Mouse (Mus musculus) urinary bladder, postnatal 25 days (tissue): ENCODE results near the gene Hoxb5.

Experiments
- DNase-seq: peaks from one replicate; pipeline ENCODE4 v3.0.0; 2022; ENCODE audit warnings: low spot score

The Hoxb5 gene

DNA sequence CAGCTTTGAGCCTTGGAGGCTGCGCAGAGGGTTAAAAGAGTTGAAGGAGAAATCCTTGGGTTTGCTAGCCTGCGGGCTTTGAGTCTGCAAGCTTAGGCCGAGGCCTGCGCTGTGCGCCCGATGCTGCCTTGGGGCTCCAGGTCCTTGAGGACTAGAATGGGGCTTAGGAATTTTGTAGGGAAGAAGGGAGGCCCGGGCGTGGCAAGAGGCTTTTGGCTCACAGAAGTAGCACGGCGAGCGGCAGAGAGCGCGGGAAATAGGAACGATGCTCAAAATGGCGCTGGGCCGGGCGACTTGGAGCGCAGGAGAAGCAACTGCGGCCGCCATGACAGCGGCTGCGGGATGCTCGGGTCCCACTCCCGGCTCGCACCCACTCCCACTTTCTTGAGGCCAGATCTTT, 51.2 kb downstream of the Hoxb5 start:
- DNase-seq, result peak; percentile 56

DNA sequence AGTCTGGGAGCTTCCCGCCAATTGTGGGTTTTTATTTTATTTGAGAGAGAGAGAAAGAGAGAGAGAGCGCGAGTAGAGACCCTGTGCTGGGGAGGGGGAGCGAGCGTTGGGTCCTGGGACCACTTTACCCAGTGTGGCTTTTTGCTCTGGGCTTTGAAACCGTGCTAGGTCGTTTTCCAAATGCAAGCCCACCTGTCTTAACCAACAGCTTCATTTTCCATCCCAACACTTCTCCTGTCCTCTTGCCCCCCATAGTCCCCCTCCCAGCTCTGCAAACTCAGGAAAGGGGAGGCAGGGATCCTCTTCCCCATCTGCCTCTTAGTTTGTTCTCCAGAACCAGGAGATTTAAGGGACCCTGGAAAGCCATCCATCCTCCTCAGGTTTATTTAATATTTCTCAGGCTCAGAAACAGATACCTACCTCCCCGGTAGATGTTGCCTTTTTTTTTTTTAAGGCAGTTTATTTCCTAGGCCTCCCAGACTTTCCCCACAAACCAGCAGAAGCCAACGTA, 51.7 kb downstream of the Hoxb5 start:
- DNase-seq, result no peak
